Mouse (Mus musculus) intestine, postnatal 0 days (tissue): Measurements from ENCODE around the gene Usp40. TPM values are rescaled to one million over a fixed set of nuclear protein-coding genes. Genes with fewer than 3 reads are reported as not detected.
A peak's percentile ranks its signal among the peaks of the same experiment; 100 is the strongest.

ENCODE experiments used
- ATAC-seq: fragments of 200-750 bp; cut with Nextera tagmentation; 2 replicates; pipeline ENCODE4 v1.8.0; 2017; ENCODE audit warnings: mild to moderate bottlenecking, moderate TSS enrichment, moderate library complexity
- H3K27ac ChIP-seq: fragments of 300-500 bp; sonication (generic); 2 replicates; pipeline ENCODE4 v1.5.1; 2014; ENCODE audit warnings: mild to moderate bottlenecking, low read depth, low read length, moderate library complexity
- H3K27me3 ChIP-seq: fragments of 300-500 bp; sonication (generic); replicated peaks from 2 replicates; pipeline ENCODE4 v1.6.1; 2014; ENCODE audit warnings: low read length, mixed read lengths; ENCODE audit not compliant: control insufficient read depth, insufficient read depth
- H3K36me3 ChIP-seq: fragments of 300-500 bp; sonication (generic); 2 replicates; pipeline ENCODE4 v1.6.1; 2014; ENCODE audit warnings: mild to moderate bottlenecking, moderate library complexity; ENCODE audit not compliant: control insufficient read depth, insufficient read depth
- H3K4me1 ChIP-seq: fragments of 300-500 bp; sonication (generic); replicated peaks from 2 replicates; pipeline ENCODE4 v1.6.1; 2014; ENCODE audit warnings: antibody characterized with exemption, low read length, mixed read lengths; ENCODE audit not compliant: control insufficient read depth, insufficient read depth
- H3K4me2 ChIP-seq: fragments of 300-500 bp; sonication (generic); replicated peaks from 2 replicates; pipeline ENCODE4 v1.6.1; 2014; ENCODE audit warnings: low read depth, mild to moderate bottlenecking, moderate library complexity
- H3K4me3 ChIP-seq: fragments of 300-500 bp; sonication (generic); 2 replicates; pipeline ENCODE4 v1.5.1; 2014; ENCODE audit warnings: low read depth, low read length
- H3K9ac ChIP-seq: fragments of 300-500 bp; sonication (generic); 2 replicates; pipeline ENCODE4 v1.6.1; 2014; ENCODE audit warnings: mild to moderate bottlenecking, low read depth, low read length
- H3K9me3 ChIP-seq: fragments of 300-500 bp; sonication (generic); 2 replicates; pipeline ENCODE4 v1.6.1; 2016; ENCODE audit warnings: mixed run types; ENCODE audit not compliant: control insufficient read depth
- CTCF ChIP-seq: sonication (generic); IDR thresholded peaks from 2 replicates; pipeline ENCODE4 v1.5.1; 2016; ENCODE audit warnings: low read depth, mild to moderate bottlenecking, control low read depth, antibody characterized with exemption, moderate library complexity
- WGBS: fragments of 180-500 bp; shearing (Covaris S2); extraction: QIAGEN DNeasy Blood & Tissue Kit; methylation state at CpG from one replicate; pipeline ENCODE4 v1.1.7; 2014; 5-methylcytosine and 5-hydroxymethylcytosine counted together
- polyA plus RNA-seq: library from polyadenylated mRNA; unstranded; fragments of >200 nt; fragmentation: Nextera tagmentation; extraction: Ambion mirVana; gene quantifications from 2 replicates; pipeline ENCODE4 v1.2.1, GENCODE M21; 2015

Gene Usp40
- polyA plus RNA-seq, 1 experiment from 2014 or later, result 12.3 TPM

- no peaks in the 10 kb centered on the region for H3K9me3 ChIP-seq
- H3K4me2 ChIP-seq, result peak overlapping the region; percentile 53
- peak overlapping the region; percentile 45; the same call in 1 of the 2 replicates for H3K9ac ChIP-seq
- H3K4me3 ChIP-seq, result peak overlapping the region; percentile 26
- no peaks in the 10 kb centered on the region for H3K27me3 ChIP-seq
- ATAC-seq, result peak; percentile 79
- 30% methylated on average over 3 of the region's 3 CpGs for WGBS
- H3K36me3 ChIP-seq, result no peaks in the 10 kb centered on the region; the same call in 1 of the 2 replicates
- H3K27ac ChIP-seq, result peak overlapping the region; percentile 91
- peaks cover 17% of the 10 kb centered on the region; the same call in 1 of the 2 replicates for H3K4me1 ChIP-seq
- TF ChIP-seq CTCF, result no peak
These were observed 99.6 kb downstream of the Usp40 start for GRCm38 (mm10) chr1:87908736-87909135.

GRCm38 (mm10) chr1:87908006-87908405 lies 100.3 kb downstream of the Usp40 start:
- Histone ChIP-seq H3K4me1 (peaks cover 12% of the 10 kb centered on the region), H3K4me3 (no peak overlapping the region), H3K27me3 (no peaks in the 10 kb centered on the region), H3K9me3 (no peaks in the 10 kb centered on the region), H3K4me2 (no peak overlapping the region), H3K36me3 (no peaks in the 10 kb centered on the region; the same call in 1 of the 2 replicates), H3K27ac (peak overlapping the region; percentile 85), H3K9ac (no peak overlapping the region)
- no peak for ATAC-seq
- WGBS, result 96% methylated on average over 2 of the region's 2 CpGs
- TF ChIP-seq CTCF, result no peak

GRCm38 (mm10) chr1:87906361-87906956 lies 101.9 kb downstream of the Usp40 start:
- Histone ChIP-seq H3K36me3 (no peaks in the 10 kb centered on the region), H3K4me2 (no peak overlapping the region), H3K9me3 (no peaks in the 10 kb centered on the region), H3K4me3 (no peak overlapping the region), H3K27ac (peak overlapping the region; percentile 85), H3K4me1 (peaks cover 9% of the 10 kb centered on the region), H3K9ac (no peak overlapping the region), H3K27me3 (no peaks in the 10 kb centered on the region)
- TF ChIP-seq CTCF, result peak; percentile 85
- ATAC-seq, result peak; percentile 78
- WGBS, result 51% methylated on average over 5 of the region's 5 CpGs

GRCm38 (mm10) chr1:87902186-87902585 lies 106.2 kb downstream of the Usp40 start:
- Histone ChIP-seq H3K4me1 (no peaks in the 10 kb centered on the region; the same call in none of the 2 replicates), H3K36me3 (no peaks in the 10 kb centered on the region), H3K4me2 (no peak overlapping the region), H3K27me3 (no peaks in the 10 kb centered on the region), H3K4me3 (no peak overlapping the region), H3K9ac (no peak overlapping the region), H3K27ac (peak overlapping the region; percentile 9; the same call in 1 of the 2 replicates), H3K9me3 (no peaks in the 10 kb centered on the region)
- no peak for ATAC-seq
- no peak for TF ChIP-seq CTCF

- H3K9me3 ChIP-seq, result no peaks in the 10 kb centered on the region
- H3K27me3 ChIP-seq, result no peaks in the 10 kb centered on the region
- H3K4me2 ChIP-seq, result no peak overlapping the region
- H3K9ac ChIP-seq, result no peak overlapping the region
- no peak for TF ChIP-seq CTCF
- peaks cover 3% of the 10 kb centered on the region for H3K4me1 ChIP-seq
- WGBS, result 71% methylated on average over 6 of the region's 6 CpGs
- peak overlapping the region; percentile 64; the same call in 1 of the 2 replicates for H3K27ac ChIP-seq
- no peaks in the 10 kb centered on the region for H3K36me3 ChIP-seq
- peak; percentile 61 for ATAC-seq
- H3K4me3 ChIP-seq, result no peak overlapping the region
These were observed 107.4 kb downstream of the Usp40 start for GRCm38 (mm10) chr1:87900979-87901378.

- Histone ChIP-seq H3K9ac (no peak overlapping the region), H3K4me3 (no peak overlapping the region), H3K36me3 (no peaks in the 10 kb centered on the region), H3K9me3 (no peaks in the 10 kb centered on the region), H3K4me2 (no peak overlapping the region), H3K4me1 (peaks cover 3% of the 10 kb centered on the region), H3K27me3 (no peaks in the 10 kb centered on the region), H3K27ac (no peak overlapping the region)
- no peak for TF ChIP-seq CTCF
- no peak for ATAC-seq
- WGBS, result 55% methylated on average over 2 of the region's 2 CpGs
These were observed 108.7 kb downstream of the Usp40 start for GRCm38 (mm10) chr1:87899701-87900100.
